Mouse (Mus musculus): ENCODE data around the gene Abce1.

GRCm38 (mm10) chr8:79711064-79711961 is at the start of gene Abce1, which contains the start of gene Anapc10:
- TF ChIP-seq CTCF (IDR thresholded peaks at IDR 0.05) (no peak), EP300 (IDR thresholded peaks at IDR 0.05; ENCODE audit: insufficient read depth, low read depth, low read length) (peak; percentile 70; the same call in 1 of the 2 replicates), POLR2A (IDR thresholded peaks at IDR 0.05; ENCODE audit: insufficient read depth, low read depth, low read length) (peak; percentile 82)
